Comparison of ENCODE assay signal across 12 mouse cellular contexts in genomic region chr9:46830746-46831560, GRCm38 (mm10).
DNase-seq lines count a peak whose midpoint lies in the region; ATAC-seq lines count a peak whose summit lies in the region.
"Had no signal": no experiment of that assay in that cellular context is flagged by ENCODE, and none has a peak within 500 bp of the region (broad histone marks: within the 10 kb centered on the region; RNA-seq: fewer than 3 reads in every experiment).

No protein-coding gene starts in this region.

- peak overlapping the region; percentile 74 for H3K27ac ChIP-seq in limb, embryonic 10.5 days
- peak overlapping the region; percentile 51 for H3K27ac ChIP-seq in midbrain, embryonic 16.5 days (ENCODE audit: low read length)
- H3K27ac ChIP-seq: heart, embryonic 10.5 days had no signal

- H3K4me1 ChIP-seq in limb, embryonic 10.5 days, result peaks cover 16% of the 10 kb centered on the region
- H3K4me1 ChIP-seq in midbrain, embryonic 16.5 days (ENCODE audit: control insufficient read depth, insufficient read depth, low read length), result peaks cover 20% of the 10 kb centered on the region

- H3K4me3 ChIP-seq in limb, embryonic 10.5 days, result no peak overlapping the region
- H3K4me3 ChIP-seq in midbrain, embryonic 16.5 days (ENCODE audit: low read depth, low read length), result no peak overlapping the region
- H3K4me3 ChIP-seq: heart, embryonic 10.5 days had no signal

- no peak overlapping the region for H3K9ac ChIP-seq in midbrain, embryonic 16.5 days (ENCODE audit: low read depth, low read length)

- H3K9me3 ChIP-seq in limb, embryonic 10.5 days (replicated peaks), result no peaks in the 10 kb centered on the region
- no peaks in the 10 kb centered on the region for H3K9me3 ChIP-seq in midbrain, embryonic 16.5 days (replicated peaks; ENCODE audit: control insufficient read depth, low read length, poor library complexity, severe bottlenecking)
- H3K9me3 ChIP-seq: heart, embryonic 10.5 days had no signal

- peak; percentile 16 for DNase-seq in embryo, embryonic 10 days (ENCODE audit: low spot score)
- no peak for DNase-seq in embryo, embryonic 9.5 days (ENCODE audit: extremely low spot score)
- peak; percentile 36 to 56 for DNase-seq in kidney, postnatal 4 days
- no peak for DNase-seq in kidney, adult 11 months
- no peak for DNase-seq in limb, embryonic 10.5 days (ENCODE audit: low spot score)
- DNase-seq in spleen, adult 18-20 months, result no peak
- DNase-seq in spleen, postnatal 36 days (ENCODE audit: low spot score in 2 of 2), result no peak
- DNase-seq: adrenal gland, postnatal 36 days; cerebellum, adult 11-12 months; liver had no signal

- ATAC-seq in midbrain, embryonic 16.5 days, result peak; percentile 51; the same call in 1 of the 2 replicates

- no peaks in the 10 kb centered on the region for H3K27me3 ChIP-seq in limb, embryonic 10.5 days (ENCODE audit: low read depth, poor library complexity, severe bottlenecking)
- no peaks in the 10 kb centered on the region for H3K27me3 ChIP-seq in midbrain, embryonic 16.5 days (ENCODE audit: control insufficient read depth, insufficient read depth, low read depth, low read length)

- WGBS in limb, embryonic 10.5 days, result 45% methylated on average over 15 of the region's 15 CpGs
- 18% methylated on average over 15 of the region's 15 CpGs for WGBS in midbrain, embryonic 16.5 days

- peak overlapping the region; percentile 32 for H3K4me2 ChIP-seq in midbrain, embryonic 16.5 days (ENCODE audit: low read length)

- H3K36me3 ChIP-seq in limb, embryonic 10.5 days, result no peaks in the 10 kb centered on the region
- H3K36me3 ChIP-seq in midbrain, embryonic 16.5 days (ENCODE audit: control insufficient read depth, insufficient read depth, low read length), result no peaks in the 10 kb centered on the region
- H3K36me3 ChIP-seq: heart, embryonic 10.5 days had no signal

Comparison
In these comparisons a context has a peak if more than half of its experiments do, and no peak if none do; other contexts are left out.
1. DNase-seq: peak in embryo, embryonic 10 days (single experiment) and kidney, postnatal 4 days (2 of 2); none in embryo, embryonic 9.5 days (single experiment), kidney, adult 11 months (single experiment), limb, embryonic 10.5 days (single experiment), spleen, adult 18-20 months (0 of 2) and spleen, postnatal 36 days (0 of 2).